ENCODE assay signal across 8 mouse cellular contexts in genomic region chr11:42181973-42182824, GRCm38 (mm10). TPM values are rescaled to one million over a fixed set of nuclear protein-coding genes. Genes with fewer than 3 reads are reported as not detected.
DNase-seq lines count a peak whose midpoint lies in the region; ATAC-seq and TF ChIP-seq lines count a peak whose summit lies in the region.

No protein-coding gene starts in this region.

- peak overlapping the region; percentile 79 for H3K9ac ChIP-seq in forebrain, embryonic 13.5 days
- 0 out of 2 replicates have a peak overlapping the region, but pooled peaks have one; percentile 22 for H3K9ac ChIP-seq in intestine, postnatal 0 days (ENCODE audit: low read depth, low read length)
- H3K9ac ChIP-seq in liver, embryonic 11.5 days (ENCODE audit: low read depth, low read length): no peak overlapping the region

- WGBS in forebrain, embryonic 13.5 days: under 1% methylated on average over 35 of the region's 35 CpGs
- under 1% methylated on average over 35 of the region's 35 CpGs for WGBS in intestine, postnatal 0 days
- WGBS in liver, embryonic 11.5 days: 2% methylated on average over 35 of the region's 35 CpGs

- peak; percentile 93 for ATAC-seq in forebrain, embryonic 13.5 days
- no peak; the same call in 1 of the 2 replicates for ATAC-seq in intestine, postnatal 0 days
- no peak; the same call in 1 of the 2 replicates for ATAC-seq in liver, embryonic 11.5 days (replicated peaks; ENCODE audit: low FRiP score)

- H3K4me1 ChIP-seq in forebrain, embryonic 13.5 days: peaks cover 6% of the 10 kb centered on the region; the same call in 1 of the 2 replicates
- H3K4me1 ChIP-seq in intestine, postnatal 0 days (replicated peaks; ENCODE audit: control insufficient read depth, insufficient read depth, low read length): no peaks in the 10 kb centered on the region
- no peaks in the 10 kb centered on the region for H3K4me1 ChIP-seq in liver, embryonic 11.5 days (replicated peaks; ENCODE audit: control insufficient read depth, insufficient read depth, low read length)

- H3K27me3 ChIP-seq in forebrain, embryonic 13.5 days: peaks cover 11% of the 10 kb centered on the region; the same call in 1 of the 2 replicates
- H3K27me3 ChIP-seq in intestine, postnatal 0 days (replicated peaks; ENCODE audit: control insufficient read depth, insufficient read depth, low read length): peaks cover 3% of the 10 kb centered on the region; the same call in 1 of the 2 replicates
- H3K27me3 ChIP-seq in liver, embryonic 11.5 days (replicated peaks; ENCODE audit: control insufficient read depth, insufficient read depth, low read length): peaks cover 18% of the 10 kb centered on the region

- peak overlapping the region; percentile 48; the same call in 1 of the 2 replicates for H3K27ac ChIP-seq in forebrain, embryonic 13.5 days
- no peak overlapping the region for H3K27ac ChIP-seq in intestine, postnatal 0 days (ENCODE audit: low read depth, low read length)
- H3K27ac ChIP-seq in liver, embryonic 11.5 days (ENCODE audit: low read depth, low read length): no peak overlapping the region

- no peak for TF ChIP-seq CTCF in intestine, postnatal 0 days (IDR thresholded peaks at IDR 0.05; ENCODE audit: low read depth)

- peak overlapping the region; percentile 78 for H3K4me2 ChIP-seq in forebrain, embryonic 13.5 days
- peak overlapping the region; percentile 85 for H3K4me2 ChIP-seq in intestine, postnatal 0 days (replicated peaks; ENCODE audit: low read depth)
- H3K4me2 ChIP-seq in liver, embryonic 11.5 days: peak overlapping the region; percentile 66

- no peaks in the 10 kb centered on the region for H3K36me3 ChIP-seq in forebrain, embryonic 13.5 days (ENCODE audit: poor library complexity, severe bottlenecking)
- no peaks in the 10 kb centered on the region for H3K36me3 ChIP-seq in intestine, postnatal 0 days (ENCODE audit: control insufficient read depth, insufficient read depth)
- no peaks in the 10 kb centered on the region for H3K36me3 ChIP-seq in liver, embryonic 11.5 days (ENCODE audit: control insufficient read depth, insufficient read depth, low read length)

- H3K4me3 ChIP-seq in forebrain, embryonic 13.5 days: peak overlapping the region; percentile 59
- H3K4me3 ChIP-seq in intestine, postnatal 0 days (ENCODE audit: low read depth, low read length): peak overlapping the region; percentile 47
- H3K4me3 ChIP-seq in liver, embryonic 11.5 days (ENCODE audit: low read depth, low read length): peak overlapping the region; percentile 45

- DNase-seq in adrenal gland, adult 2 months: peak; percentile 13
- DNase-seq in adrenal gland, adult 8-10 months: no peak
- DNase-seq in brain, embryonic 18.5 days (ENCODE audit: low read depth, low spot score): peak; percentile 57
- DNase-seq in liver, embryonic 11.5 days (ENCODE audit: low spot score): peak; percentile 42
- DNase-seq in right cerebral cortex, postnatal 10 days (ENCODE audit: low spot score in 2 of 2): peak; percentile 67 to 70
- DNase-seq in thymus, adult 18-20 months: no peak

- H3K9me3 ChIP-seq in forebrain, embryonic 13.5 days (replicated peaks): no peaks in the 10 kb centered on the region
- H3K9me3 ChIP-seq in intestine, postnatal 0 days (ENCODE audit: control insufficient read depth): no peaks in the 10 kb centered on the region
- H3K9me3 ChIP-seq in liver, embryonic 11.5 days (ENCODE audit: control insufficient read depth, low read length): no peaks in the 10 kb centered on the region

RNA-seq across cellular contexts. Expression of gene Gabra1, which starts 0.5 kb away (rescaled TPM):
- under 1 TPM in 1 of 2 experiments, not detected in 1; 0.58 TPM for total RNA-seq in adrenal gland, adult 2 months (2021)
- not detected in 2 replicates for polyA plus RNA-seq in adrenal gland, adult 2 months (2012; rRNA removed)
- under 1 TPM; 0.09 to 0.67 (median 0.33) TPM for total RNA-seq in adrenal gland, adult 8-10 months (2022)
- 2.7 and 6.3 TPM in 2 replicates for polyA plus RNA-seq in forebrain, embryonic 13.5 days (2015; fragmentation: Nextera tagmentation; extraction: Ambion mirVana)
- polyA plus RNA-seq in intestine, postnatal 0 days (2015; fragmentation: Nextera tagmentation; extraction: Ambion mirVana): 1.2 and 1.4 TPM in 2 replicates
- 1.3 and 2.7 TPM in 2 replicates for polyA plus RNA-seq in liver, embryonic 11.5 days (2014; fragmentation: Nextera tagmentation; extraction: Ambion mirVana)

Comparison
In these comparisons a context has a peak if more than half of its experiments do, and no peak if none do; other contexts are left out.
1. DNase-seq: peak in adrenal gland, adult 2 months (single experiment), brain, embryonic 18.5 days (single experiment), liver, embryonic 11.5 days (single experiment) and right cerebral cortex, postnatal 10 days (2 of 2); none in adrenal gland, adult 8-10 months (single experiment) and thymus, adult 18-20 months (0 of 2).
2. Peak in every context shown above with its lines, with median percentiles within 50 percentile points of each other: H3K4me2 ChIP-seq and H3K4me3 ChIP-seq.